Mouse (Mus musculus): ENCODE data around the gene Sgcd. TPM values are rescaled to one million over a fixed set of nuclear protein-coding genes. Genes with fewer than 3 reads are reported as not detected.
"Not testable (repeated sequence)": the region's sequence is repeated elsewhere in the genome, so short reads cannot be mapped to it uniquely, and the experiment has no call there.

Gene Sgcd
- polyA plus RNA-seq, 1 experiment from 2014 or later = 2.8 TPM

GRCm38 (mm10) chr11:47390798-47391197 is 598.0 kb downstream of the Sgcd start:
- not testable (repeated sequence) for H3K4me1 ChIP-seq (replicated peaks); H3K27me3 ChIP-seq (replicated peaks); H3K4me2 ChIP-seq (replicated peaks); H3K9ac ChIP-seq; H3K36me3 ChIP-seq; H3K9me3 ChIP-seq; H3K27ac ChIP-seq; H3K4me3 ChIP-seq (replicated peaks); ATAC-seq
- 66% methylated on average over 2 of the region's 2 CpGs for WGBS

GRCm38 (mm10) chr11:47389327-47389726 is 599.4 kb downstream of the Sgcd start:
- H3K4me3 ChIP-seq (replicated peaks) = no peak overlapping the region
- no peaks in the 10 kb centered on the region for H3K36me3 ChIP-seq
- no peaks in the 10 kb centered on the region for H3K4me1 ChIP-seq (replicated peaks)
- no peak overlapping the region for H3K27ac ChIP-seq
- H3K9ac ChIP-seq = no peak overlapping the region
- no peaks in the 10 kb centered on the region for H3K9me3 ChIP-seq
- H3K27me3 ChIP-seq (replicated peaks) = no peaks in the 10 kb centered on the region
- no peak for ATAC-seq
- H3K4me2 ChIP-seq (replicated peaks) = no peak overlapping the region

GRCm38 (mm10) chr11:47387726-47388125 is 601.0 kb downstream of the Sgcd start:
- 67% methylated on average over 3 of the region's 3 CpGs for WGBS
- H3K27ac ChIP-seq = no peak overlapping the region

GRCm38 (mm10) chr11:47386136-47386535 is 602.6 kb downstream of the Sgcd start:
- no peaks in the 10 kb centered on the region for H3K4me1 ChIP-seq (replicated peaks)
- no peaks in the 10 kb centered on the region for H3K36me3 ChIP-seq
- no peaks in the 10 kb centered on the region for H3K9me3 ChIP-seq
- ATAC-seq = no peak
- H3K27me3 ChIP-seq (replicated peaks) = no peaks in the 10 kb centered on the region
- no peak overlapping the region for H3K9ac ChIP-seq
- H3K4me3 ChIP-seq (replicated peaks) = no peak overlapping the region
- no peak overlapping the region for H3K27ac ChIP-seq
- no peak overlapping the region for H3K4me2 ChIP-seq (replicated peaks)

More at GRCm38 (mm10) chr11:47387726-47388125, 601.0 kb downstream of the Sgcd start:
- Histone ChIP-seq H3K9me3 (no peaks in the 10 kb centered on the region), H3K4me1 (replicated peaks) (no peaks in the 10 kb centered on the region), H3K4me2 (replicated peaks) (no peak overlapping the region), H3K9ac (no peak overlapping the region), H3K36me3 (no peaks in the 10 kb centered on the region), H3K4me3 (replicated peaks) (no peak overlapping the region), H3K27me3 (replicated peaks) (no peaks in the 10 kb centered on the region)
- no peak for ATAC-seq

- Histone ChIP-seq H3K36me3 (no peaks in the 10 kb centered on the region), H3K4me2 (replicated peaks) (peak overlapping the region; percentile 77), H3K27me3 (replicated peaks) (no peaks in the 10 kb centered on the region), H3K4me3 (replicated peaks) (peak overlapping the region; percentile 42), H3K4me1 (replicated peaks) (0 out of 2 replicates have a peak, but pooled peaks cover 4% of the 10 kb centered on the region), H3K27ac (peak overlapping the region; percentile 79), H3K9ac (peak overlapping the region; percentile 41; the same call in 1 of the 2 replicates), H3K9me3 (no peaks in the 10 kb centered on the region)
- 28% methylated on average over 4 of the region's 4 CpGs for WGBS
- no peak for ATAC-seq
Observed at GRCm38 (mm10) chr11:47379630-47379958, 609.2 kb downstream of the Sgcd start.

- Histone ChIP-seq H3K27ac (peak overlapping the region; percentile 79), H3K4me1 (replicated peaks) (0 out of 2 replicates have a peak, but pooled peaks cover 4% of the 10 kb centered on the region), H3K9me3 (no peaks in the 10 kb centered on the region), H3K4me3 (replicated peaks) (peak overlapping the region; percentile 42), H3K36me3 (no peaks in the 10 kb centered on the region), H3K4me2 (replicated peaks) (peak overlapping the region; percentile 77), H3K27me3 (replicated peaks) (no peaks in the 10 kb centered on the region), H3K9ac (peak overlapping the region; percentile 41)
- 7% methylated on average over 25 of the region's 25 CpGs for WGBS
- ATAC-seq = peak; percentile 93
Observed at GRCm38 (mm10) chr11:47378843-47379629, 609.7 kb downstream of the Sgcd start.

- Histone ChIP-seq H3K4me2 (replicated peaks) (0 out of 2 replicates have a peak overlapping the region, but pooled peaks have one; percentile 2), H3K27me3 (replicated peaks) (no peaks in the 10 kb centered on the region), H3K4me3 (replicated peaks) (no peak overlapping the region), H3K36me3 (no peaks in the 10 kb centered on the region), H3K9me3 (no peaks in the 10 kb centered on the region), H3K9ac (no peak overlapping the region), H3K4me1 (replicated peaks) (0 out of 2 replicates have a peak, but pooled peaks cover 4% of the 10 kb centered on the region), H3K27ac (no peak overlapping the region)
- WGBS = 63% methylated on average over 6 of the region's 6 CpGs
- no peak for ATAC-seq
Observed at GRCm38 (mm10) chr11:47377421-47377820, 611.3 kb downstream of the Sgcd start.

GRCm38 (mm10) chr11:47376915-47377314 is 611.9 kb downstream of the Sgcd start:
- H3K27me3 ChIP-seq (replicated peaks) = no peaks in the 10 kb centered on the region
- no peaks in the 10 kb centered on the region for H3K9me3 ChIP-seq
- WGBS = 68% methylated on average over 1 of the region's 1 CpGs
- no peak overlapping the region for H3K9ac ChIP-seq
- no peak overlapping the region for H3K4me3 ChIP-seq (replicated peaks)
- no peaks in the 10 kb centered on the region for H3K36me3 ChIP-seq
- H3K27ac ChIP-seq = no peak overlapping the region
- 0 out of 2 replicates have a peak, but pooled peaks cover 4% of the 10 kb centered on the region for H3K4me1 ChIP-seq (replicated peaks)
- no peak overlapping the region for H3K4me2 ChIP-seq (replicated peaks)
- ATAC-seq = no peak

- Histone ChIP-seq H3K9ac (no peak overlapping the region), H3K4me3 (replicated peaks) (no peak overlapping the region), H3K27me3 (replicated peaks) (no peaks in the 10 kb centered on the region), H3K4me1 (replicated peaks) (no peaks in the 10 kb centered on the region), H3K36me3 (no peaks in the 10 kb centered on the region), H3K27ac (no peak overlapping the region), H3K4me2 (replicated peaks) (no peak overlapping the region), H3K9me3 (no peaks in the 10 kb centered on the region)
- no peak for ATAC-seq
- 70% methylated on average over 2 of the region's 2 CpGs for WGBS
Observed at GRCm38 (mm10) chr11:47371616-47372015, 617.2 kb downstream of the Sgcd start.

- no peak for ATAC-seq
- Histone ChIP-seq H3K27me3 (replicated peaks) (no peaks in the 10 kb centered on the region), H3K36me3 (no peaks in the 10 kb centered on the region), H3K9me3 (no peaks in the 10 kb centered on the region), H3K4me1 (replicated peaks) (no peaks in the 10 kb centered on the region), H3K9ac (no peak overlapping the region), H3K4me3 (replicated peaks) (no peak overlapping the region), H3K27ac (no peak overlapping the region), H3K4me2 (replicated peaks) (no peak overlapping the region)
- 77% methylated on average over 2 of the region's 2 CpGs for WGBS
Observed at GRCm38 (mm10) chr11:47351585-47351984, 637.2 kb downstream of the Sgcd start.

- Histone ChIP-seq H3K27me3 (replicated peaks) (no peaks in the 10 kb centered on the region), H3K27ac (no peak overlapping the region), H3K9ac (no peak overlapping the region), H3K9me3 (no peaks in the 10 kb centered on the region), H3K4me1 (replicated peaks) (no peaks in the 10 kb centered on the region), H3K4me3 (replicated peaks) (no peak overlapping the region), H3K36me3 (no peaks in the 10 kb centered on the region), H3K4me2 (replicated peaks) (no peak overlapping the region)
- no peak for ATAC-seq
- 42% methylated on average over 2 of the region's 2 CpGs for WGBS
Observed at GRCm38 (mm10) chr11:47343486-47343885, 645.3 kb downstream of the Sgcd start.

GRCm38 (mm10) chr11:47333702-47334101 is 655.1 kb downstream of the Sgcd start:
- no peak overlapping the region for H3K27ac ChIP-seq
- H3K4me2 ChIP-seq (replicated peaks) = no peak overlapping the region
- no peaks in the 10 kb centered on the region for H3K27me3 ChIP-seq (replicated peaks)
- H3K9ac ChIP-seq = no peak overlapping the region
- no peaks in the 10 kb centered on the region for H3K4me1 ChIP-seq (replicated peaks)
- no peak for ATAC-seq
- H3K4me3 ChIP-seq (replicated peaks) = no peak overlapping the region
- H3K36me3 ChIP-seq = no peaks in the 10 kb centered on the region
- 78% methylated on average over 2 of the region's 2 CpGs for WGBS
- H3K9me3 ChIP-seq = no peaks in the 10 kb centered on the region

GRCm38 (mm10) chr11:47305579-47305978 is 683.2 kb downstream of the Sgcd start:
- Histone ChIP-seq H3K4me3 (replicated peaks) (no peak overlapping the region), H3K9ac (no peak overlapping the region), H3K9me3 (no peaks in the 10 kb centered on the region), H3K27ac (no peak overlapping the region), H3K4me1 (replicated peaks) (no peaks in the 10 kb centered on the region), H3K27me3 (replicated peaks) (no peaks in the 10 kb centered on the region), H3K4me2 (replicated peaks) (no peak overlapping the region), H3K36me3 (no peaks in the 10 kb centered on the region)
- no peak for ATAC-seq

All from intestine, embryonic 15.5 days (tissue).